Comparison of ENCODE assay signal across 8 mouse cellular contexts in genomic region chr14:109840354-109841104, GRCm38 (mm10).
DNase-seq lines count a peak whose midpoint lies in the region; ATAC-seq lines count a peak whose summit lies in the region.

No protein-coding gene starts in this region.

- H3K27me3 ChIP-seq in hindbrain, embryonic 11.5 days (ENCODE audit: control insufficient read depth, insufficient read depth, low read length): no peaks in the 10 kb centered on the region
- no peaks in the 10 kb centered on the region for H3K27me3 ChIP-seq in hindbrain, embryonic 16.5 days (replicated peaks; ENCODE audit: control insufficient read depth, insufficient read depth, low read length)
- H3K27me3 ChIP-seq in forebrain, embryonic 14.5 days (replicated peaks; ENCODE audit: control insufficient read depth, insufficient read depth, low read length): no peaks in the 10 kb centered on the region
- no peaks in the 10 kb centered on the region for H3K27me3 ChIP-seq in heart, embryonic 10.5 days (ENCODE audit: insufficient read depth, poor library complexity, severe bottlenecking)

- H3K4me2 ChIP-seq in hindbrain, embryonic 11.5 days (replicated peaks; ENCODE audit: low read depth, low read length): no peak overlapping the region
- H3K4me2 ChIP-seq in hindbrain, embryonic 16.5 days (ENCODE audit: low read length): no peak overlapping the region
- H3K4me2 ChIP-seq in forebrain, embryonic 14.5 days (ENCODE audit: low read length): no peak overlapping the region

- no peak overlapping the region for H3K27ac ChIP-seq in hindbrain, embryonic 11.5 days (ENCODE audit: low read depth, low read length)
- H3K27ac ChIP-seq in hindbrain, embryonic 16.5 days (ENCODE audit: low read depth, low read length): no peak overlapping the region
- no peak overlapping the region for H3K27ac ChIP-seq in forebrain, embryonic 14.5 days (ENCODE audit: low read depth, low read length)
- H3K27ac ChIP-seq in heart, embryonic 10.5 days: no peak overlapping the region

- DNase-seq in hindbrain, embryonic 11.5 days (ENCODE audit: low spot score): peak; percentile 32
- peak; percentile 5 for DNase-seq in right cerebral cortex, adult 18-20 months
- DNase-seq in right cerebral cortex, postnatal 25 days: no peak
- peak; percentile 69 for DNase-seq in forebrain, embryonic 14.5 days (ENCODE audit: low spot score)
- peak; percentile 6 for DNase-seq in telencephalon, adult 2 months (ENCODE audit: low read depth, low spot score)
- DNase-seq in heart, embryonic 10.5 days (ENCODE audit: low spot score): no peak
- no peak for DNase-seq in lung, postnatal 36 days

- H3K4me3 ChIP-seq in hindbrain, embryonic 11.5 days (ENCODE audit: low read depth, low read length): no peak overlapping the region
- no peak overlapping the region for H3K4me3 ChIP-seq in hindbrain, embryonic 16.5 days (ENCODE audit: low read length)
- H3K4me3 ChIP-seq in forebrain, embryonic 14.5 days (ENCODE audit: low read depth, low read length): no peak overlapping the region
- no peak overlapping the region for H3K4me3 ChIP-seq in heart, embryonic 10.5 days

- peak; percentile 70 for ATAC-seq in hindbrain, embryonic 11.5 days (ENCODE audit: low FRiP score)
- ATAC-seq in hindbrain, embryonic 16.5 days: no peak; the same call in 1 of the 2 replicates
- ATAC-seq in forebrain, embryonic 14.5 days: peak; percentile 65; the same call in 1 of the 2 replicates

- H3K4me1 ChIP-seq in hindbrain, embryonic 11.5 days (replicated peaks; ENCODE audit: control insufficient read depth, insufficient read depth, low read length): no peaks in the 10 kb centered on the region
- H3K4me1 ChIP-seq in hindbrain, embryonic 16.5 days (ENCODE audit: control insufficient read depth, insufficient read depth, low read depth, low read length): no peaks in the 10 kb centered on the region
- H3K4me1 ChIP-seq in forebrain, embryonic 14.5 days (ENCODE audit: control insufficient read depth, insufficient read depth, low read length): no peaks in the 10 kb centered on the region
- H3K4me1 ChIP-seq in heart, embryonic 10.5 days: no peaks in the 10 kb centered on the region

- H3K9ac ChIP-seq in hindbrain, embryonic 11.5 days (ENCODE audit: low read depth, low read length): no peak overlapping the region
- H3K9ac ChIP-seq in hindbrain, embryonic 16.5 days (ENCODE audit: low read depth, low read length): no peak overlapping the region
- no peak overlapping the region for H3K9ac ChIP-seq in forebrain, embryonic 14.5 days (ENCODE audit: low read length)

- no peaks in the 10 kb centered on the region for H3K9me3 ChIP-seq in hindbrain, embryonic 11.5 days (ENCODE audit: control insufficient read depth, low read length)
- H3K9me3 ChIP-seq in hindbrain, embryonic 16.5 days (ENCODE audit: control insufficient read depth, low read length): no peaks in the 10 kb centered on the region
- no peaks in the 10 kb centered on the region for H3K9me3 ChIP-seq in forebrain, embryonic 14.5 days (replicated peaks; ENCODE audit: control insufficient read depth, low read length)
- H3K9me3 ChIP-seq in heart, embryonic 10.5 days: no peaks in the 10 kb centered on the region

- 54% methylated on average over 6 of the region's 6 CpGs for whole genome bisulfite sequencing in hindbrain, embryonic 11.5 days
- WGBS in hindbrain, embryonic 16.5 days: 43% methylated on average over 6 of the region's 6 CpGs
- WGBS in forebrain, embryonic 14.5 days: 45% methylated on average over 6 of the region's 6 CpGs
- WGBS in heart, embryonic 10.5 days: 50% methylated on average over 6 of the region's 6 CpGs

- no peaks in the 10 kb centered on the region for H3K36me3 ChIP-seq in hindbrain, embryonic 11.5 days (ENCODE audit: control insufficient read depth, insufficient read depth, low read length)
- H3K36me3 ChIP-seq in hindbrain, embryonic 16.5 days (ENCODE audit: control insufficient read depth, insufficient read depth, low read length): no peaks in the 10 kb centered on the region
- H3K36me3 ChIP-seq in forebrain, embryonic 14.5 days (ENCODE audit: control insufficient read depth, insufficient read depth, low read length): no peaks in the 10 kb centered on the region
- no peaks in the 10 kb centered on the region for H3K36me3 ChIP-seq in heart, embryonic 10.5 days

Comparison
In these comparisons a context has a peak if more than half of its experiments do, and no peak if none do; other contexts are left out.
1. DNase-seq: peak in hindbrain, embryonic 11.5 days (single experiment), right cerebral cortex, adult 18-20 months (single experiment), forebrain, embryonic 14.5 days (single experiment) and telencephalon, adult 2 months (single experiment); none in right cerebral cortex, postnatal 25 days (single experiment), heart, embryonic 10.5 days (single experiment) and lung, postnatal 36 days (single experiment).